Mouse (Mus musculus) bone marrow, adult 2 months (tissue): ENCODE measurements at regions not wholly inside any gene's neighbourhood (a gene's known extent, or its start where the extent isn't known, plus 50 kb on each side); places are given as distances from the start of the nearest gene placed in this dataset.

Experiments
- CTCF ChIP-seq: fragments of 200-500 bp; IDR thresholded peaks from 2 replicates; pipeline ENCODE4 v1.5.1; 2011; ENCODE audit warnings: low read length, control low read depth; ENCODE audit not compliant: control insufficient read depth, insufficient read depth
- POLR2A ChIP-seq: fragments of 200-500 bp; IDR thresholded peaks from 2 replicates; pipeline ENCODE4 v1.6.1; 2011; ENCODE audit warnings: low read depth, mild to moderate bottlenecking, control low read depth, low read length, borderline replicate concordance; ENCODE audit not compliant: control insufficient read depth

GRCm38 (mm10) chr13:47751033-47751432, 510.0 kb upstream of the Id4 start:
- TF ChIP-seq POLR2A: no peak
- no peak for TF ChIP-seq CTCF
